Mouse (Mus musculus) activated CD4-positive, CD25-positive, alpha-beta regulatory T cell, adult 9 weeks (primary cell): ENCODE data around the gene Qsox2. TPM values are rescaled to one million over a fixed set of nuclear protein-coding genes. Genes with fewer than 3 reads are reported as not detected.

Source experiments
- polyA plus RNA-seq: library from polyadenylated mRNA; unstranded; fragments of 100-300 nt; shearing (Covaris generic); gene quantifications from one replicate; pipeline ENCODE4 v1.2.1, GENCODE M21; 2017

The Qsox2 gene
- 1.4 TPM for polyA plus RNA-seq

DNA sequence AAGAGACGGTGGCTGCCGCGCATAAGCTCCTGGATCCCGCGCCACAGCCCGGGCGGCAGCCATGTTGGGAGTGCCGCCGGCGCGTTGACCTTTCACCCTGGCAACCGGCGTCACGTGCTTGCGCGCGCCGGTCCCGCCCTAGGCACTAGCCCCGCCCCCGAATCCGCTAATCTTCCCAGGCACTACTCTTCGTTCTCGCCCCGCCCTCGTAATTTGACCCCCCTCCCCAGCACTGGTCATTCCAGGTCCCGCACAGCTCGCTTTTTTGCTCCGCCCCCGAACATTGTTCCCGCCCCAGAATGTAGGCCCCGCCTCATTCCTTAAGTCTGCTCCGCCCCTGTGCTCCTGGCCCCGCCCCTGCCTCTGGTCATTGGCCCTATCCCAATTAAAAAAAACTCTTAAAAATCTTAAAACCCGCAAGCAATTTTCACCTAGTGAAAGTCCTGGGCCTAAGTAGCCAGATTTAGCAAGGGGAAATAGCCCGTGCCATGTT is at the start of gene Qsox2:
Gene Qsox2, minus strand, starts transcription at position 236 of the 493 bp plus-strand sequence.

DNA sequence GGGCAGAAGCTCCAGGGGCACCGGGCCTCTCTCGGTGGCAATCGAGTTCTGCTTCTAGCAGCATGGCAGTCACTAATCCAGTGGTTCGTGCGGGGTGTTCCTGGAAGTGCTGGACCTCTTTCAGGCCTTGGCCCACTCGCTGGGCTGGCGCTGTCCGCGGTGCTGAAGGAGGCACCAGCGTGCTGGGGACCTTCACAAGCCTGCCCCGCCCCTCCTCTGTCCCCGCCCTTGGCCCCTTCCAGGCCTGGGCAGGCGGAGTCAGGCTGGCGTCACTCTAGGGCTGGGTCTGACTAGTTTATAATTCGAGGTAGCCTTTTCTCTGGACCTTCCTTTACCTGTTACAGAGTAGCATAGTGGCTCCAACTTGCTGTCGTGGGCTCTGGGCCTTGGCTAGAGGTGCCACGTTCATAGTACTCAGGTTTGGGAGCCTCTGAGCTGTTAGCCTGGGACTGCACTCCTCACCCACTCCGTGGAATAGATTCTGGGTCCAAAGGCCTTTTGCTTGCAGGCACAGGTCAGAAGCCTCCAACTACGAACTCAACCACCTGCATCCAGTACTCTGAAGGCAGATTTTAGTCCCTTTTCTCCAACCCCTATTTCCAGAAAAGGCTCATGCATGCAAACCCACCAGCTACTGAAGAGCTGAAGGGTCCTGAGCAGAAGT is 29.1 kb downstream of the Qsox2 start, which contains the start of gene Lhx3:
Gene Lhx3, minus strand, starts transcription at position 164 of the 664 bp plus-strand sequence.

Other genes with a start within 250 kb of the Qsox2 start
- 27.4 TPM for gene Ubac1, start 215.8 kb downstream of the Qsox2 start, polyA plus RNA-seq
- gene Nacc2, start 114.3 kb downstream of the Qsox2 start, polyA plus RNA-seq = 0.95 TPM
- not detected for gene Lhx3, start 29.2 kb downstream of the Qsox2 start, polyA plus RNA-seq
- 0.04 TPM for gene Ccdc187, start 57.0 kb upstream of the Qsox2 start, polyA plus RNA-seq
- 4.7 TPM for gene Gpsm1, start 78.0 kb upstream of the Qsox2 start, polyA plus RNA-seq
- gene Dnlz, start 114.6 kb upstream of the Qsox2 start, polyA plus RNA-seq = 14.2 TPM
- 2.8 TPM for gene Card9, start 123.4 kb upstream of the Qsox2 start, polyA plus RNA-seq
- gene Snapc4, start 143.1 kb upstream of the Qsox2 start, polyA plus RNA-seq = 55.6 TPM
- gene Entr1, start 151.8 kb upstream of the Qsox2 start, polyA plus RNA-seq = 44.2 TPM
- 103 TPM for gene Pmpca, start 151.8 kb upstream of the Qsox2 start, polyA plus RNA-seq
- 22.4 TPM for gene Inpp5e, start 171.7 kb upstream of the Qsox2 start, polyA plus RNA-seq
- 67.6 TPM for gene Sec16a, start 207.7 kb upstream of the Qsox2 start, polyA plus RNA-seq